Mouse (Mus musculus) olfactory bulb, adult 2 months (tissue): Measurements from ENCODE around the gene Acbd7.

Experiments used
- CTCF ChIP-seq: fragments of 200-500 bp; IDR thresholded peaks from 2 replicates; pipeline ENCODE4 v1.5.1; 2012; ENCODE audit warnings: low read depth, mild to moderate bottlenecking, low read length, moderate library complexity; ENCODE audit not compliant: insufficient read depth
- POLR2A ChIP-seq: fragments of 200-500 bp; IDR thresholded peaks from 2 replicates; pipeline ENCODE4 v1.6.1; 2012; ENCODE audit warnings: mild to moderate bottlenecking, low read depth, low read length, moderate library complexity; ENCODE audit not compliant: insufficient read depth

GRCm38 (mm10) chr2:3353160-3353559 is 17.2 kb downstream of the Acbd7 start:
- no peak for TF ChIP-seq POLR2A
- no peak for TF ChIP-seq CTCF
